Mouse (Mus musculus) testis, adult 2 months (tissue): ENCODE results near the gene Opa3.

Experiments used
- CTCF ChIP-seq: fragments of 200-500 bp; IDR thresholded peaks from 2 replicates; pipeline ENCODE4 v1.5.1; 2012; ENCODE audit warnings: low read depth, mild to moderate bottlenecking, inconsistent platforms, low read length, moderate library complexity; ENCODE audit not compliant: control insufficient read depth, insufficient read depth, insufficient replicate concordance
- POLR2A ChIP-seq: fragments of 200-500 bp; IDR thresholded peaks from 2 replicates; pipeline ENCODE4 v1.6.1; 2012; ENCODE audit warnings: low read depth, mild to moderate bottlenecking, inconsistent platforms, low read length, moderate library complexity; ENCODE audit not compliant: control insufficient read depth

- TF ChIP-seq POLR2A: no peak
- TF ChIP-seq CTCF: no peak
Observed at GRCm38 (mm10) chr7:19258336-19258735, 30.2 kb downstream of the Opa3 start.
